Mouse (Mus musculus): ENCODE results near the gene Dach1. TPM values are rescaled to one million over a fixed set of nuclear protein-coding genes. Genes with fewer than 3 reads are reported as not detected.

Dach1 gene
- polyA plus RNA-seq, 1 experiment from 2014 or later, result 4.0 TPM

DNA sequence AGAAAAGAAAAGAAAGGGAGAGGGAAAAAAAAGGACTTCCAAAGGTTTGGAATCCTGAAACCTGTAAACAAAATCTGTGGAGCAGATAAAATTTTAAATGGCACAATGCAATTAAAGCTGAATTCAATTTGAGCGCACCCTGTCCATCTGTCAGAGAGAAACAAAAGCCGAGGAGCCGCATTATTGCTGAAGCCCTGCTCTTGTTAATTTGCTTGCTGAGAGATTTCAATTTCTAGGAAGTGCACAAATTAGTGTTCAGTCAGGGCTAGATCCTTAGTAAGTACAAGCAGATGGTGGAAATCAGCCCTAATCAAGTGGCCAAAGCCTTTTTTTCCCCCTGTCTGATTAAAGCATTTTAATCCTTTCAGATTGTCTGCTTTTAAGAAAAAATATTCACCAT lies 60.8 kb downstream of the Dach1 start:
- 80% methylated on average over 3 of the region's 3 CpGs for WGBS
- H3K4me2 ChIP-seq (ENCODE audit: low read length), result no peak overlapping the region
- peaks cover 0 to 7% of the 10 kb centered on the region in 2 experiments; a peak in 1 of 4 replicates for H3K4me1 ChIP-seq (ENCODE audit: control insufficient read depth in 2 of 2, insufficient read depth in 2 of 2, low read length in 2 of 2)
- ATAC-seq (ENCODE audit: insufficient number of reproducible peaks, insufficient read depth, low FRiP score, low read depth), result no peak
- no peak overlapping the region for H3K27ac ChIP-seq (replicated peaks in 1 of 2; ENCODE audit: control insufficient read depth in 1 of 2, insufficient read depth in 1 of 2, low read depth in 2 of 2, low read length in 2 of 2)
- no peaks in the 10 kb centered on the region for H3K27me3 ChIP-seq (ENCODE audit: control insufficient read depth, insufficient read depth, low read length)
- no peak overlapping the region for H3K4me3 ChIP-seq (ENCODE audit: control insufficient read depth in 1 of 2, insufficient read depth in 1 of 2, low read depth in 1 of 2, low read length in 2 of 2)
- H3K9me3 ChIP-seq (ENCODE audit: control insufficient read depth, low read length), result no peaks in the 10 kb centered on the region
- no peaks in the 10 kb centered on the region for H3K36me3 ChIP-seq (ENCODE audit: control insufficient read depth, insufficient read depth, low read length)
- no peak overlapping the region for H3K9ac ChIP-seq (ENCODE audit: low read length)

DNA sequence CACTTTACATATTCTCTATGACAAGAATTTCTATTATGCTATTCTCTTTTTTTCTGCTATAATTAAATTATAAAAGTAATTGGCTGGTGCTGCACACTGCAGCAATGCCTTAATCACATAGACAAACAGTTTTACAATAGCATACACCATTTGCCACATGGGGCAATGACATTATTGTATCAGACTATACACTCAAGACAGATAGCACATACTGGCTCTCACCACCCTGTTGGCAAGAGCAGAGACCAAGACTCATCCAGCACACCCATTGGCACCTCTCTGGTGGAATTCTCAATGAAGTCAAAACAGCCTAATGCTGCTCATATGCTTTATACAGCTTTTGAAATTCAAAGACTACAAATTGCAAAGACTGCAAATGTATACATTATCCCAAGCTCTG lies 63.4 kb downstream of the Dach1 start:
- Histone ChIP-seq H3K27me3 (ENCODE audit: control insufficient read depth, insufficient read depth, low read length) (no peaks in the 10 kb centered on the region), H3K4me2 (ENCODE audit: low read length) (no peak overlapping the region), H3K9ac (ENCODE audit: low read length) (no peak overlapping the region), H3K27ac (replicated peaks in 1 of 2; ENCODE audit: control insufficient read depth in 1 of 2, insufficient read depth in 1 of 2, low read depth in 2 of 2, low read length in 2 of 2) (no peak overlapping the region), H3K4me3 (ENCODE audit: control insufficient read depth in 1 of 2, insufficient read depth in 1 of 2, low read depth in 1 of 2, low read length in 2 of 2) (no peak overlapping the region), H3K4me1 (ENCODE audit: control insufficient read depth in 2 of 2, insufficient read depth in 2 of 2, low read length in 2 of 2) (no peaks in the 10 kb centered on the region), H3K36me3 (ENCODE audit: control insufficient read depth, insufficient read depth, low read length) (no peaks in the 10 kb centered on the region), H3K9me3 (ENCODE audit: control insufficient read depth, low read length) (no peaks in the 10 kb centered on the region)
- ATAC-seq (ENCODE audit: insufficient number of reproducible peaks, insufficient read depth, low FRiP score, low read depth), result no peak

DNA sequence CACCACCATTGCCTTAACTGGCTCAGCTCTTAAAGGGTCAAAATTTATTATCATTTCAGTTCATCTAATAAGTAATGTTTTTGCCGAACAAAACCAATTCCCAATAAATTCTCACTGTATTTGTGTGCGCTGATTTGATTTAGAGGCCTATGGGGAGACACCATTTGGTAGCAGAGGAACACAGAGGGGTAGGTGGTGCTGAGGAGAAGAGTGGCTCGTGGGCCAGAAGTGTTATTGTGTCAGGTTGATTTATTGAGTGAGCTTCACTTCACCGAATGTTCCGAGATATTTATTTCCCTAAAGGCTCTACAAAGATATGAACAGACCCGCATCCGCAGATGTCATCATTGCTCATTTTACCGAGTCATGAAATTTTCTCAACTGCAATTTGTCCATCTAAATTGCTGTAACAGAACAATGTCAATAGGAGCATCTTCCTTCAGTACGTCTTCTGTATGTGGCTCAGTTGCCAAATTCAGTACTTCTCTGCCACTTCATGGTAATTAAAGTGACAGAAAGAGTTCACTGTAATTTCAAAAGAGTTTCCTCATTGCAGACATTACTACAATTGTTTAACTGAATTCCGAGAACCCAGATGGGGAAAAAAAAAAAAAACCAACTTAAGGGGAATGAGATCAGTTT lies 65.1 kb downstream of the Dach1 start:
- H3K27me3 ChIP-seq (ENCODE audit: control insufficient read depth, insufficient read depth, low read length), result no peaks in the 10 kb centered on the region
- H3K9ac ChIP-seq (ENCODE audit: low read length), result no peak overlapping the region
- no peak overlapping the region for H3K4me3 ChIP-seq (ENCODE audit: control insufficient read depth in 1 of 2, insufficient read depth in 1 of 2, low read depth in 1 of 2, low read length in 2 of 2)
- no peaks in the 10 kb centered on the region for H3K9me3 ChIP-seq (ENCODE audit: control insufficient read depth, low read length)
- no peak for ATAC-seq (ENCODE audit: insufficient number of reproducible peaks, insufficient read depth, low FRiP score, low read depth)
- no peaks in the 10 kb centered on the region for H3K36me3 ChIP-seq (ENCODE audit: control insufficient read depth, insufficient read depth, low read length)
- WGBS, result 77% methylated on average over 10 of the region's 10 CpGs
- H3K4me1 ChIP-seq (ENCODE audit: control insufficient read depth in 2 of 2, insufficient read depth in 2 of 2, low read length in 2 of 2), result no peaks in the 10 kb centered on the region
- no peak overlapping the region for H3K27ac ChIP-seq (replicated peaks in 1 of 2; ENCODE audit: control insufficient read depth in 1 of 2, insufficient read depth in 1 of 2, low read depth in 2 of 2, low read length in 2 of 2)
- no peak overlapping the region for H3K4me2 ChIP-seq (ENCODE audit: low read length)

DNA sequence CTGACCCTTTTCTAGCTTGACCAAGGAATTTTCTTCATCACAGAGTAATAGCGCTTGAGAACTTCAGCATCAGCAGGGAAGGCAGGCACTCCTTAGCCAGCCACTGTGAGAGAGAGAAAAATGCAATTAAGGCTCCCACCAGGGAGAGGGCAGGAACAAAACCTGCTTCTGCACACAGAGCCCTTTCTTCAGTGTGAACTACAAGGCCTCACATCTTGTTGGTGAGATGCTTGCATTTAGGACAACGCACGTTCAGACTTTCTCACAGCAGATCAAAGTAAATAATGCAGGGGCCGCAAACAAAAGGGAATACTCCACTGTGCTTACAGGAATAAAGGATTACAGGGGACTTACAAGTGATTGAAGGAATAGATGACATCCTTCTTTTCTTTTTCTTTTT lies 74.3 kb downstream of the Dach1 start:
- Histone ChIP-seq H3K9ac (ENCODE audit: low read length) (no peak overlapping the region), H3K4me2 (ENCODE audit: low read length) (no peak overlapping the region), H3K27me3 (ENCODE audit: control insufficient read depth, insufficient read depth, low read length) (no peaks in the 10 kb centered on the region), H3K4me3 (ENCODE audit: control insufficient read depth in 1 of 2, insufficient read depth in 1 of 2, low read depth in 1 of 2, low read length in 2 of 2) (no peak overlapping the region), H3K36me3 (ENCODE audit: control insufficient read depth, insufficient read depth, low read length) (no peaks in the 10 kb centered on the region), H3K4me1 (ENCODE audit: control insufficient read depth in 2 of 2, insufficient read depth in 2 of 2, low read length in 2 of 2) (no peaks in the 10 kb centered on the region), H3K27ac (replicated peaks in 1 of 2; ENCODE audit: control insufficient read depth in 1 of 2, insufficient read depth in 1 of 2, low read depth in 2 of 2, low read length in 2 of 2) (no peak overlapping the region), H3K9me3 (ENCODE audit: control insufficient read depth, low read length) (no peaks in the 10 kb centered on the region)
- 77% methylated on average over 4 of the region's 4 CpGs for WGBS
- no peak for ATAC-seq (ENCODE audit: insufficient number of reproducible peaks, insufficient read depth, low FRiP score, low read depth)

DNA sequence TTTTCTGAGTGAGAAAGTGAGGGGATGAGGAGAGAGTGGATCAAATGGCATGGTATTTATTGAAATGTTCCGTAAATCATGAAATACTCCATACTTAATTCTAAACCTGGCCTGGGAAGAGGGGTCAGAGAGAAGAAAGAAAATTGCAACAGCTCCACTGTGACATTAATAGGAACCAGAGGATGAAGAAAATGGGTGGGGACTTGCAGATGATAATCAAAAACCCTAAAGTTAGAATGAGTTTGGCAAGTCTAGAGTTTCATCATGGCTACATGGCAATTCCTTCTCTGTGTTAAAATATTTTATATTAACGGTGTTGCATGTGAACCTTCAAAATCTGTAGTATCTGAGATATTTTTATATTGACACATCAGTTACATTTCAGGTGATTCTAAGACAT lies 80.3 kb downstream of the Dach1 start:
- no peak overlapping the region for H3K4me2 ChIP-seq (ENCODE audit: low read length)
- no peaks in the 10 kb centered on the region for H3K4me1 ChIP-seq (ENCODE audit: control insufficient read depth in 2 of 2, insufficient read depth in 2 of 2, low read length in 2 of 2)
- ATAC-seq (ENCODE audit: insufficient number of reproducible peaks, insufficient read depth, low FRiP score, low read depth), result no peak
- no peak overlapping the region for H3K4me3 ChIP-seq (ENCODE audit: control insufficient read depth in 1 of 2, insufficient read depth in 1 of 2, low read depth in 1 of 2, low read length in 2 of 2)
- no peak overlapping the region for H3K27ac ChIP-seq (replicated peaks in 1 of 2; ENCODE audit: control insufficient read depth in 1 of 2, insufficient read depth in 1 of 2, low read depth in 2 of 2, low read length in 2 of 2)
- no peaks in the 10 kb centered on the region for H3K36me3 ChIP-seq (ENCODE audit: control insufficient read depth, insufficient read depth, low read length)
- WGBS, result 95% methylated on average over 2 of the region's 2 CpGs
- no peaks in the 10 kb centered on the region for H3K9me3 ChIP-seq (ENCODE audit: control insufficient read depth, low read length)
- H3K27me3 ChIP-seq (ENCODE audit: control insufficient read depth, insufficient read depth, low read length), result no peaks in the 10 kb centered on the region
- H3K9ac ChIP-seq (ENCODE audit: low read length), result no peak overlapping the region

DNA sequence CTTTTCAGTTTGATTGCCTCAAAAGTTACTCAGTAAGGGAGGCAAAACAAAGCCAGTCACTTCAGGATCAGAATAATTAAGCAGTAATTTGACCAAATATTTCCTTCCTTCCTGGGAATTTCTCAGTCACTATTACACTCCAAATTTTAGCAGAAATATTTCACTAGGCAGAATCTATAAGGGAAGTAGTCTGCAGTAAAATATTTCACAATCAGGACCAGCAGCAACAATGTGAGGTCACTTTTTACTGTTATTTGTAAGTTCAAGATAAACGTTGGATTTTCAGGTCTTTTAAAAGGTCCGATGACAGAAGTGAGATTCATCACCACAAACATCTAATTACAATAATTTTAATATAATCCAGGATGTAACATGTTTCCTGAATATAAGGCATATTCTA lies 82.2 kb downstream of the Dach1 start:
- Histone ChIP-seq H3K9ac (ENCODE audit: low read length) (no peak overlapping the region), H3K4me1 (ENCODE audit: control insufficient read depth in 2 of 2, insufficient read depth in 2 of 2, low read length in 2 of 2) (no peaks in the 10 kb centered on the region), H3K4me2 (ENCODE audit: low read length) (no peak overlapping the region), H3K27me3 (ENCODE audit: control insufficient read depth, insufficient read depth, low read length) (no peaks in the 10 kb centered on the region), H3K4me3 (ENCODE audit: control insufficient read depth in 1 of 2, insufficient read depth in 1 of 2, low read depth in 1 of 2, low read length in 2 of 2) (no peak overlapping the region), H3K9me3 (ENCODE audit: control insufficient read depth, low read length) (no peaks in the 10 kb centered on the region), H3K36me3 (ENCODE audit: control insufficient read depth, insufficient read depth, low read length) (no peaks in the 10 kb centered on the region), H3K27ac (replicated peaks in 1 of 2; ENCODE audit: control insufficient read depth in 1 of 2, insufficient read depth in 1 of 2, low read depth in 2 of 2, low read length in 2 of 2) (no peak overlapping the region)
- WGBS, result 70% methylated on average over 2 of the region's 2 CpGs
- ATAC-seq (ENCODE audit: insufficient number of reproducible peaks, insufficient read depth, low FRiP score, low read depth), result no peak

DNA sequence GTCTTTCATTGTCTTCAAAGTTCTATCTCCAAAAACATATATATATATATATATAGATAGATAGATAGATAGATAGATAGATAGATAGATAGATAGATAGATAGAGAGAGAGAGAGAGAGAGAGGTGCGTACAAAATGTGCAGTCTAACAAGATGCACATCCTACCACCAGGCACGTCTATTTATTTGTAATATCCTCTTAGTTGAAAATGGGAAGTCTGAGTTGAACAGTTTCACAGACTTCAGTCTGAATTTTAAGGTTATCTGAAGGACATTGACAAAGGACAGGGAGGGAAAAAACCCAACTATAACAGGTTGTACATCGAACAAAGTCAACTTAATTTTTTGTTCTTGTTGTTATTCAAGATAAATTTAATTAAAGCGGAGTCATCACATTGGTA lies 82.8 kb downstream of the Dach1 start:
- ATAC-seq (ENCODE audit: insufficient number of reproducible peaks, insufficient read depth, low FRiP score, low read depth), result no peak
- H3K36me3 ChIP-seq (ENCODE audit: control insufficient read depth, insufficient read depth, low read length), result no peaks in the 10 kb centered on the region
- WGBS, result 77% methylated on average over 4 of the region's 4 CpGs

DNA sequence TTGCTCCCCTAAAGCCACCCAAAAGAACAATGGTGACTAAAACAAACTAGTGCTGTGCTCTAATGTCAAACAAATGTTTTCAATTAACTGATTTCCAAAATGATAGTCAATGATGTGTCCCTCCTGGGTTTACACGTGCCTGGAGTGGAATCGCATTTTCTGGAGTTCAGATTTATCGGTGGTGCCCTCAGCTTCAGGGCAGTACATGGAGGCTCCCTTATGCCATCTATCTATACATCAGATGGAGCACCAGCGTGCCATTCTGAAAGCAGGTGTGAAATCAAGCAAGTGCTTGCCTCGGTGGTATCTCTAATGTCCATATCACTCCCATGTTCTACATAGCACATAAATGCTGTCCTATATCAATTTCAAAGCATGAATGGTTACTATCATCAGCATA lies 84.4 kb downstream of the Dach1 start:
- H3K9me3 ChIP-seq (ENCODE audit: control insufficient read depth, low read length), result no peaks in the 10 kb centered on the region
- no peaks in the 10 kb centered on the region for H3K27me3 ChIP-seq (ENCODE audit: control insufficient read depth, insufficient read depth, low read length)
- H3K4me1 ChIP-seq (ENCODE audit: control insufficient read depth in 2 of 2, insufficient read depth in 2 of 2, low read length in 2 of 2), result peaks cover 0 to 4% of the 10 kb centered on the region in 2 experiments; a peak in 2 of 4 replicates
- 84% methylated on average over 5 of the region's 5 CpGs for WGBS
- H3K4me3 ChIP-seq (ENCODE audit: control insufficient read depth in 1 of 2, insufficient read depth in 1 of 2, low read depth in 1 of 2, low read length in 2 of 2), result no peak overlapping the region
- ATAC-seq (ENCODE audit: insufficient number of reproducible peaks, insufficient read depth, low FRiP score, low read depth), result no peak
- H3K9ac ChIP-seq (ENCODE audit: low read length), result no peak overlapping the region
- H3K27ac ChIP-seq (replicated peaks in 1 of 2; ENCODE audit: control insufficient read depth in 1 of 2, insufficient read depth in 1 of 2, low read depth in 2 of 2, low read length in 2 of 2), result no peak overlapping the region
- no peak overlapping the region for H3K4me2 ChIP-seq (ENCODE audit: low read length)
- H3K36me3 ChIP-seq (ENCODE audit: control insufficient read depth, insufficient read depth, low read length), result no peaks in the 10 kb centered on the region

More for the DNA sequence above, 82.8 kb downstream of the Dach1 start:
- Histone ChIP-seq H3K4me2 (ENCODE audit: low read length) (no peak overlapping the region), H3K4me1 (ENCODE audit: control insufficient read depth in 2 of 2, insufficient read depth in 2 of 2, low read length in 2 of 2) (no peaks in the 10 kb centered on the region), H3K9ac (ENCODE audit: low read length) (no peak overlapping the region), H3K27me3 (ENCODE audit: control insufficient read depth, insufficient read depth, low read length) (no peaks in the 10 kb centered on the region), H3K4me3 (ENCODE audit: control insufficient read depth in 1 of 2, insufficient read depth in 1 of 2, low read depth in 1 of 2, low read length in 2 of 2) (no peak overlapping the region), H3K9me3 (ENCODE audit: control insufficient read depth, low read length) (no peaks in the 10 kb centered on the region), H3K27ac (replicated peaks in 1 of 2; ENCODE audit: control insufficient read depth in 1 of 2, insufficient read depth in 1 of 2, low read depth in 2 of 2, low read length in 2 of 2) (no peak overlapping the region)
